Mouse (Mus musculus) left cerebral cortex, postnatal 25 days (tissue): ENCODE measurements around the gene Ccdc54. TPM values are rescaled to one million over a fixed set of nuclear protein-coding genes. Genes with fewer than 3 reads are reported as not detected.

ENCODE experiments used
- DNase-seq, 2 experiments: peaks; one replicate each; pipeline ENCODE4 v3.0.0; 2022; ENCODE audit warnings: low spot score in 2 of 2, mixed read lengths in 1 of 2
- intact Hi-C: fragments of 180-260 bp; cut with DNase I; formaldehyde crosslinking; loops from one replicate; pipeline ENCODE4 v1.15.1; 2025
- total RNA-seq, 2 experiments: library from RNA; stranded (reverse); gene quantifications; 2 replicates each; pipeline ENCODE4 v1.2.3; 2021

Ccdc54 gene
- total RNA-seq, 2 experiments from 2014 or later: not detected

GRCm38 (mm10) chr16:50551871-50552528 is 39.0 kb downstream of the Ccdc54 start:
- intact Hi-C loops: no loop called here
- no peak for DNase-seq

- intact Hi-C loops: no loop called here
- no peak for DNase-seq
Measured at GRCm38 (mm10) chr16:50550927-50551326, 40.0 kb downstream of the Ccdc54 start.

- intact Hi-C loops: no loop called here
- DNase-seq: peak; percentile 12 to 24
Measured at GRCm38 (mm10) chr16:50542554-50543333, 48.2 kb downstream of the Ccdc54 start.

Other genes with a start within 250 kb of the Ccdc54 start
- gene Bbx, start 158.8 kb downstream of the Ccdc54 start, total RNA-seq: 10 to 100 TPM; 17.1 to 20.0 TPM